Mouse (Mus musculus) embryonic facial prominence, embryonic 12.5 days (tissue): ENCODE data around the gene Smim27. TPM values are rescaled to one million over a fixed set of nuclear protein-coding genes. Genes with fewer than 3 reads are reported as not detected.

Source experiments
- ATAC-seq: fragments of 200-750 bp; cut with Nextera tagmentation; 2 replicates; pipeline ENCODE4 v1.8.0; 2017; ENCODE audit not compliant: insufficient number of reproducible peaks, insufficient read depth, low FRiP score, low TSS enrichment
- H3K27ac ChIP-seq: fragments of 300-500 bp; sonication (generic); 2 replicates; pipeline ENCODE4 v1.5.1; 2016; ENCODE audit warnings: mild to moderate bottlenecking
- H3K27me3 ChIP-seq: fragments of 300-500 bp; sonication (generic); 2 replicates; pipeline ENCODE4 v1.6.1; 2016; ENCODE audit warnings: mild to moderate bottlenecking, moderate library complexity
- H3K36me3 ChIP-seq: fragments of 300-500 bp; sonication (generic); 2 replicates; pipeline ENCODE4 v1.6.1; 2016; ENCODE audit warnings: mild to moderate bottlenecking
- H3K4me1 ChIP-seq: fragments of 300-500 bp; sonication (generic); 2 replicates; pipeline ENCODE4 v1.6.1; 2016
- H3K4me2 ChIP-seq: fragments of 300-500 bp; sonication (generic); replicated peaks from 2 replicates; pipeline ENCODE4 v1.6.1; 2016; ENCODE audit warnings: mild to moderate bottlenecking, moderate library complexity
- H3K4me3 ChIP-seq: fragments of 300-500 bp; sonication (generic); 2 replicates; pipeline ENCODE4 v1.5.1; 2016; ENCODE audit warnings: mild to moderate bottlenecking
- H3K9ac ChIP-seq: fragments of 300-500 bp; sonication (generic); 2 replicates; pipeline ENCODE4 v1.6.1; 2016; ENCODE audit warnings: mild to moderate bottlenecking, moderate library complexity
- H3K9me3 ChIP-seq: fragments of 300-500 bp; sonication (generic); 2 replicates; pipeline ENCODE4 v1.6.1; 2016; ENCODE audit warnings: mild to moderate bottlenecking, moderate library complexity
- WGBS: fragments of 180-500 bp; shearing (Covaris S2); methylation state at CpG from one replicate; pipeline ENCODE4 v1.1.7; 2016; 5-methylcytosine and 5-hydroxymethylcytosine counted together
- polyA plus RNA-seq: library from polyadenylated mRNA; unstranded; fragments of >200 nt; fragmentation: Nextera tagmentation; extraction: Ambion mirVana; gene quantifications from 2 replicates; pipeline ENCODE4 v1.2.1, GENCODE M21; 2016

Smim27 gene
- polyA plus RNA-seq, 1 experiment from 2014 or later, result 34.6 TPM

DNA sequence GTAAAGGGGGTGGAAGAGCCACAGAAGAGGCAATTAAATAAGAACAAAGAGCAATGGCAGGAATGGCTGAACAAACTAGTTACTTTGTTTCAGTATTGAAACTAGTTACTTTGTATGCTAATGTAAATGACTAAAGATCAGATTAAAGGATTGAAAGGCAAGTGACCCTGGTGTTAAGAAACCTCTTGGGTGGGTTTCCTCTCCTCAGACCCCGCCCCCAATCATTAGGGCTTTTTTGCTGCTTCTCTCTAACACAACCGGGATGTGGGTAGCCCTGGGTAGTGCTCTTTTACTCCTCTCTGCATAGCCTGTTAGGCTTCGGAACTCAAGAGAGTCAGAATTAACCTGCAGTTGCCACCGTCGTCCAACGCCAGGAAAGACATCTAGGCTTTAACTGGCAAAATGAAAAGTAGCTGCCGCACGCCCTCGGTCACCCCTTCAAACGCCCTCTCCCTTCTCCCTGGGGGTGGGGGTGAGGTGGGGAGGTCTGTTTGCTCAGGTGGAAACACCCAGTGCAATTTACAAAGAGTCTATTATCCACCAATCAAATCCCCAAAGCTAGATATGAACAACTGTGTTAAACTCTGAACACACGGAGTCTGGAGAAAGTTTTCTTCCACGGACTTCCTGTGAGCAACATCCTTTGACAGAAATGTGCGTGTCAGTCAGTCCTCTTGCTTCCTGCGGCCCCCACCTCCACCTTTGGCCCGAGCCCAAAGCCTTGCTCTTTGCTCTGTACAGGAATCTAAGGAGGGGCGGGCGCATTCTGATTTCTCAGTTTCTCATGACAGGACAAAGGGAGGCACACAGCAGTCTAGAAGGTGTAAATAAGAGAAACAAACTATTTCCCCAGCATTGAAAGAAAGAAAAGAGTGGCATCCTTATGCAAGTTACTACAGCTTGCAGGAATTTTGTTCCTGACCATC lies 30.6 kb upstream of the Smim27 start:
- 3% methylated on average over 17 of the region's 17 CpGs for WGBS
- Histone ChIP-seq H3K4me3 (peak overlapping the region; percentile 44), H3K4me2 (peak overlapping the region; percentile 79), H3K27me3 (no peaks in the 10 kb centered on the region), H3K27ac (peak overlapping the region; percentile 60; the same call in 1 of the 2 replicates), H3K4me1 (no peaks in the 10 kb centered on the region), H3K36me3 (no peaks in the 10 kb centered on the region), H3K9me3 (no peaks in the 10 kb centered on the region), H3K9ac (peak overlapping the region; percentile 53)
- peak; percentile 71; the same call in 1 of the 2 replicates for ATAC-seq

DNA sequence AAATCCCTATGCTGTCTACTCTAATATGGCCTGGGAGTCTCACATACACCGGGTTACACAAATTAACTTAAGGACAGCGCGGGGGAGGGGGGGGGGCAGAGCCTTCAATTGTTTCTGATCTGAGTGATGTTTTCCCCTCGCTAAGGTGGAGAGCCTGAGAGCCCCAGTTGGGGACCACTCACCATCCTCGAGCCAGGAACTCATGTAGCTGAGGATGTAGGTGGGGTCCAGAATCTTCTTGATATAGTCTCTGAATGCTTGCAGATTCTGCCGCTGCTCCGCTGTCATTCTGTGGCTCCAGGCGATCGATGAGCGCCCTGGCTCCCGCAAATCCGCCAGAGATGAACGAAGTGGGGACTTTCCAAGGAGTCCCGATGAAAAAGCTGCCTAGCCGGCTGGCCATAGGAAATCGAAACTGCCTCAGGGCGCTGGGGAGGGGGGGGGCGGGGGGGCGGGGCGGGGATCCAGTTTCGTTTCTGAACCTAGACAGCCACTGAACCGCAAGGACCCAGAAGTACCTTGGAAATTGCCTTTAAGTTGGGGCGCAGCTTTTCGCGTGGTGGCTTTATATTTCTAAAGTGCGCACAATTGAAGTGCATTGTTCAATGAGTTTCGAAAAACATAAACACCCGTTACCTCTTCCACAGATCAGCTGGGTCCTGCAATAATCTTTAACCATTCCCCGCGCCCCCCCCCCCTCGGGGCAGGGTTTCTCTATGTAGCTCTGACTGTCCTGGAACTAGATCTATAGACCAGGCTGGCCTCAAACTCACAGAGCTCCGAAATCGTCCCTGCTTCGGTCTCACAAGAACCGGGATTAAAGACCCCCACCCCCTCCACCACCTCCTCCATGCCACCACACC lies 29.7 kb upstream of the Smim27 start, which contains the start of gene Ddx58:
Gene Ddx58 (minus strand): TSS at position 420 of the 863 bp plus-strand sequence.
- peak within 1 kb of the TSS; percentile 44 for H3K4me3 ChIP-seq
- H3K4me1 ChIP-seq, result no peaks in the 10 kb centered on the region
- peak within 1 kb of the TSS; percentile 60; the same call in 1 of the 2 replicates for H3K27ac ChIP-seq
- peak within 1 kb of the TSS; percentile 79 for H3K4me2 ChIP-seq
- 4% methylated on average over 35 of the region's 35 CpGs for WGBS
- H3K9ac ChIP-seq, result peak within 1 kb of the TSS; percentile 53
- no peaks in the 10 kb centered on the region for H3K27me3 ChIP-seq
- no peaks in the 10 kb centered on the region for H3K36me3 ChIP-seq
- peak; percentile 38; the same call in 1 of the 2 replicates for ATAC-seq
- no peaks in the 10 kb centered on the region for H3K9me3 ChIP-seq

DNA sequence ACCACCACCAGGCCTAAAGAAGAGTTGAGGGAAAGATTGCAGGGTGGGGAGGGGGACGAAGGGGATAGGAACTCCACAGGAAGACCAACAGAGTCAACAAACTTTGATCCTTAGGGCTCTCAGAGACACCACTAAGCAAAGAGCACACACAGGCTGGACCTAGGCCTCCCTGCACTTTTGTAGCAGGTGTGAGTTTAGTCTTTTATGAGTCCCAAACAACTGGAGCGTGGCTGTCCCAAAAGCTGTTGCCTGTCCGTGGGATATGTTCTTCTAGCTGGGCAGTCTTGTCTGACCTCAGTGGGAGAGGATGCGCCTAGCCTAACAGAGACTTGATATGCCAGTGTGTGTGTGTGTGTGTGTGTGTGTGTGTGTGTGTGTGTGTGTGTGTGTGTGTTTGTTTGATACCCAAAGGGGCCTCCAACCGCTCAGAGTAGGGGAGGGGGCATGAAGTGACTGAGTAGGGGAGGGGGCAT lies 29.1 kb upstream of the Smim27 start:
- no peak overlapping the region for H3K9ac ChIP-seq
- H3K36me3 ChIP-seq, result no peaks in the 10 kb centered on the region
- no peaks in the 10 kb centered on the region for H3K27me3 ChIP-seq
- WGBS, result 54% methylated on average over 5 of the region's 5 CpGs
- 0 out of 2 replicates have a peak, but pooled peaks have one; percentile 15 for ATAC-seq
- H3K4me1 ChIP-seq, result no peaks in the 10 kb centered on the region
- H3K4me2 ChIP-seq, result peak overlapping the region; percentile 79
- peak overlapping the region; percentile 44 for H3K4me3 ChIP-seq
- H3K27ac ChIP-seq, result no peak overlapping the region
- no peaks in the 10 kb centered on the region for H3K9me3 ChIP-seq

DNA sequence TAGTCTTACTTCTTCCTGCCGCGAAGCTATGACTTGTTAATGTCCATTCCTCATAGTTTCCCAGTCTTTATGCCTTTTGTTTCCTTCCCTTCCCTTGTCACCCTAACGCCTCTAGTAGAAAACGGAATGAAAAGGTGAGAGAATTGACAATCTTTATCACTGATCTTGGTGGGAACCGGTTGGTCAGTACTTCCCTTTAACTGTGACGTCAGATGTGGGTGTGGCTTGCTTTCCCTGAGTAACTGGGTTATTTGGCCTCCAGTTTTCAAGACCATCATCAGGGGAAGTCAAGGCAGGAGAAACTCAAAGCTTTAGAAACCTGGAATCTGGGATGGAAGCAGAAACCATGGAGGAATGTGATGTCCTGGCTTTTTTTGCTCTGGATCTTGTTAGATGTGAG lies 27.5 kb upstream of the Smim27 start:
- no peaks in the 10 kb centered on the region for H3K36me3 ChIP-seq
- H3K4me2 ChIP-seq, result no peak overlapping the region
- no peak overlapping the region for H3K27ac ChIP-seq
- no peak overlapping the region for H3K9ac ChIP-seq
- no peaks in the 10 kb centered on the region for H3K27me3 ChIP-seq
- WGBS, result 56% methylated on average over 6 of the region's 6 CpGs
- H3K4me1 ChIP-seq, result no peaks in the 10 kb centered on the region
- ATAC-seq, result no peak
- H3K4me3 ChIP-seq, result no peak overlapping the region
- H3K9me3 ChIP-seq, result no peaks in the 10 kb centered on the region

DNA sequence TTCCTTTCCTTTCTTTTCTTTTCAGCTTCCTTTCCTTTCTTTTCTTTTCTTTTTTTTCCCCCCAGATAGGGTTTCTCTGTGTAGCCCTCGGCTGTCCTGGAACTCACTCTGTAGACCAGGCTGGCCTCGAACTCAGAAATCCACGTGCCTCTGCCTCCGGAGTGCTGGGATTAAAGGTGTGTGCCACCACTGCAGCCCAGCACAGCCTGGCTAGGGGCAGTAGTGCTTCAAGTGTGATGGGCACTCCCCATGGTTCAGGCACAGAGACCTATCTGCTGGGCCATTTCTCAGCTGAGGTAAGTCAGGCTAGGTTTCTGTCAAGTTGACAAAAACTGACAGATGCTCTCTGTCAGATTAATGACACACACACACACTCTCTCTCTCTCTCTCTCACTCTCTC lies 26.4 kb upstream of the Smim27 start:
- Histone ChIP-seq H3K27me3 (no peaks in the 10 kb centered on the region), H3K4me2 (no peak overlapping the region), H3K36me3 (no peaks in the 10 kb centered on the region), H3K9me3 (no peaks in the 10 kb centered on the region), H3K27ac (no peak overlapping the region), H3K4me3 (no peak overlapping the region), H3K9ac (no peak overlapping the region), H3K4me1 (no peaks in the 10 kb centered on the region)
- ATAC-seq, result no peak
- 79% methylated on average over 4 of the region's 4 CpGs for WGBS

DNA sequence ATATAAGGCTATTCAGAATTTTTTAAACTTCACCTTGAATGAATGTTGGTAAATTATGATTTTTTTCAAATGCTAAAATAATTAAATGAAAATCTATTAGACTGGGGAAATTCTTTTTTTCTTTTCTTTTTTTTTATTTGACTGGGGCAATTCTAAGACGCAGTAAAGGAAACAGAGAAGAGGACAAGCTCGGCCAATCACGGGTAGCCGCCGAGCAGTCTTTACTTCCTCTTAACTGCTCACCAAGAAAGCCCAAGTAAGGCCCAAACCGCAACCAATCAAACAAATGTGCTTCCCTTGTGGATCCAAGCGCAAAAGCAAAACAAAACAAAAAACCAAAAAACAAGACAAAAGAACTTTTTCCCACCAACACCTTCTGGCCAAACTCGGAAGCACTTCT lies 25.3 kb upstream of the Smim27 start:
- H3K4me3 ChIP-seq, result no peak overlapping the region
- 84% methylated on average over 8 of the region's 8 CpGs for WGBS
- no peaks in the 10 kb centered on the region for H3K27me3 ChIP-seq
- no peak overlapping the region for H3K4me2 ChIP-seq
- no peaks in the 10 kb centered on the region for H3K36me3 ChIP-seq
- no peaks in the 10 kb centered on the region for H3K4me1 ChIP-seq
- no peaks in the 10 kb centered on the region for H3K9me3 ChIP-seq
- no peak overlapping the region for H3K9ac ChIP-seq
- ATAC-seq, result no peak
- H3K27ac ChIP-seq, result no peak overlapping the region

DNA sequence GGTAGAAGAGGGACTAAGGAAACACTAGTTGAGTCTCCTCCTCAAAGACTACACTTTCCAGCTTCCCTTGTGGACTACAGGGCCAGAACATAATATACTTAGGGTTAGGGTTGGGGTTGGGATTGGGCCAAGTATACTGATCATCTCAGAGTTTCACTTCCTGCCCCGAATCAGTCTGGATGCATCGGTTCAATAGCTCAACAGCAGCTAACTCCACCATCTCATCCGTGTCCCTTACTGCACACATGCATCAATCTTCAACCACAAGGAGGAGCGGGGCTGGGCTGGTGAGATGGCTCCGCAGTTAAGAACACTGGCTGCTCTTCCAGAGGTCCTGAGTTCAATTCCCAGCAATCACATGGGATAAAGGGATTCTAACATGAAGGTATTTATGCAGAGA lies 18.4 kb upstream of the Smim27 start:
- H3K27ac ChIP-seq, result no peak overlapping the region
- no peak overlapping the region for H3K4me3 ChIP-seq
- H3K4me2 ChIP-seq, result no peak overlapping the region
- no peaks in the 10 kb centered on the region; the same call in 1 of the 2 replicates for H3K4me1 ChIP-seq
- no peaks in the 10 kb centered on the region for H3K36me3 ChIP-seq
- 93% methylated on average over 5 of the region's 5 CpGs for WGBS
- H3K27me3 ChIP-seq, result no peaks in the 10 kb centered on the region
- no peak overlapping the region for H3K9ac ChIP-seq
- H3K9me3 ChIP-seq, result no peaks in the 10 kb centered on the region
- ATAC-seq, result no peak

DNA sequence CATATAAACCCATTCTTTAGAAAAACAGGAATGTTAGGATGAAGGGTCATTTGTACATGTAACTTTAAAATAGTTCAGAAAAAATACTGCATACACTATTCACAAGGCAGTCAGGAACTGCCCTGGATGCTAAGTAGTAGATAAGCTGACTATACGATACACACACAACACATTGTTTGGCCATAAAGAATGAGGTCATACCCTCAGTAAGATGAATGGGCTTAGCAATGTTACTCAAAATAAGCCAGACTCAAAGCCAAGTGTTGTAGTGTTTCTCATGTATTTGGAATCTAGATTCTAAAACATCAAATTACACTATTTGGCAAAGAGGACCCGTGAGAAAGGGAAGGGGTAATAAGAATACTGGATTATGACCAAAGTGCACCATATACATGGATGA lies 15.6 kb upstream of the Smim27 start:
- Histone ChIP-seq H3K9ac (no peak overlapping the region), H3K36me3 (no peaks in the 10 kb centered on the region), H3K4me3 (no peak overlapping the region), H3K4me2 (no peak overlapping the region), H3K4me1 (no peaks in the 10 kb centered on the region; the same call in 1 of the 2 replicates), H3K27ac (no peak overlapping the region), H3K27me3 (no peaks in the 10 kb centered on the region), H3K9me3 (no peaks in the 10 kb centered on the region)
- WGBS, result 81% methylated on average over 2 of the region's 2 CpGs
- no peak for ATAC-seq

DNA sequence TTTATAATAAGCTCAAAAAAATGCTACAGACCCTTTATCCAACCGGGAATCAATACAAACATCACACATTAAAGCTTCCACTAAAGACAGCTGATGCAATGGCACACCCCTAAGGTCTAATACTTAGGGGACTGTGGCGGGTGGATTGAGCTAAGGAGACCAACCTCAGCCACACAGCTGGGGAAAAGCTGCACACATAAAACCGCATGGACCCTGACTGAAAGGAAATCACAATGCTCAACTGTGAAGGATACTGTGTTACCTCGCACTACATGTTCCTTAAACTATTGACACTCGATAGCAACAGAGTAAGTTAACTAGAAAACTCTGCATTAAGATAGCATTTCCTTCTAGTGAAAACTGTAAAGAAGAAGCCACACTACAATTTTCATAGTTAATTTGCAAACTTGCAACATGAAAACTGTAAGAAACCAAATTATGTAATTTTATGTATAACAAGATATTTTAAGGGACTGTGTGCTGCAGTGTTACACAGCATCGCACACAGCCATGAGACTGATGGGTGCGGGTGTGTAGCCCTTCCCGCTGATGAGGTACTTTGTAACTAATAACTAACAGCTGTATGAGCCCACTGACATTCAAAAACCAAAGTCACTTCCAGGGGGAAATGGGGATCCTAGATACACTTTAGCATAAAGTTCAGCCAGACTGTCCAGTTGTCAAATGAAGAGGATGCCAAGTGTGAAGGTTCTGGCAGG lies 14.8 kb upstream of the Smim27 start:
- H3K27ac ChIP-seq, result no peak overlapping the region
- H3K27me3 ChIP-seq, result no peaks in the 10 kb centered on the region
- peaks cover 6% of the 10 kb centered on the region; the same call in 1 of the 2 replicates for H3K36me3 ChIP-seq
- no peak for ATAC-seq
- 69% methylated on average over 8 of the region's 8 CpGs for WGBS
- H3K9me3 ChIP-seq, result no peaks in the 10 kb centered on the region
- no peak overlapping the region for H3K9ac ChIP-seq
- no peaks in the 10 kb centered on the region; the same call in 1 of the 2 replicates for H3K4me1 ChIP-seq
- no peak overlapping the region for H3K4me2 ChIP-seq
- H3K4me3 ChIP-seq, result no peak overlapping the region

DNA sequence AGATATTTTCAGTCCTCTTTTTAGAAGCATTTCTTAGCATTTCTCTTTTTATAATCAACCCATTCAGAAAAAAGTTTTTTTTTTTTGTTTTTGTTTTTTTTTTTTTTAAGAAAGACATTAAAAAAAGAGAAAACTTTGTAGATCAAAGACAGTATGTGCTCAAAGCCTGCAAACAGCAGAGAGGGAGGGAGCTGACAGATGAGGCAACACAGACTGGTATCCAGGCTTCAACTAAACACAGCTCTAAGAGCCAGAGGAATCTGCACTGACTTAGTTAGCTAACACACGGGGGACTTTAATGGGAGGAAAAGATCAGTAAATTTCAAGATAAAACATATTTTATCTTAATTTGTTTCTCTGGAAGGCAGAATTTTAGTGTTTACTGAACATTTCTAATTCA lies 5.1 kb upstream of the Smim27 start:
- H3K9ac ChIP-seq, result no peak overlapping the region
- 76% methylated on average over 1 of the region's 1 CpGs for WGBS
- no peaks in the 10 kb centered on the region for H3K9me3 ChIP-seq
- no peak overlapping the region for H3K4me2 ChIP-seq
- no peaks in the 10 kb centered on the region for H3K27me3 ChIP-seq
- H3K27ac ChIP-seq, result no peak overlapping the region
- peaks cover 50% of the 10 kb centered on the region for H3K36me3 ChIP-seq
- H3K4me1 ChIP-seq, result peaks cover 14% of the 10 kb centered on the region
- no peak for ATAC-seq
- no peak overlapping the region for H3K4me3 ChIP-seq

DNA sequence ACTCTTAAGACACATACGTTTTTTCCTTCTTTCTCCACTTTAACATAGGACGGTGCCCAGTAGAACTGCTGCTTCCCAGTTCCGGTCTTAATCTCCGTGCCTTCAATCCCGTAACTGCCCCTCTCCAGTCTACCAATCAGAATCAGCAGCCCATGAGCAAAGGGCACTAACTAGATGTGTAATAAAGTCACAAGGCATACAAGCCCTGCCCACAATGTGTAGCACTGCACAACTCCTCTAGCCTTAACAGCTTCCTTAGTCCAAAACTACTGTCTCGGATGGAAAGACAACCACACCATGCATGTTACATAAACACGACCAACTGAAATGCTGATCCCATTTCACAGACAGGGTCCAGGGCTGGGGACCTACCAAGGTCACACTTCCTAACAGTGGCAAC lies 1.7 kb upstream of the Smim27 start:
- Histone ChIP-seq H3K9me3 (no peaks in the 10 kb centered on the region), H3K27ac (peak overlapping the region; percentile 99), H3K27me3 (no peaks in the 10 kb centered on the region), H3K4me1 (peaks cover 14% of the 10 kb centered on the region), H3K4me3 (peak overlapping the region; percentile 87), H3K9ac (peak overlapping the region; percentile 92), H3K4me2 (peak overlapping the region; percentile 92), H3K36me3 (peaks cover 26% of the 10 kb centered on the region)
- WGBS, result 66% methylated on average over 7 of the region's 7 CpGs
- ATAC-seq, result 0 out of 2 replicates have a peak, but pooled peaks have one; percentile 3
